Mouse (Mus musculus): ENCODE data around the gene Clgn. TPM values are rescaled to one million over a fixed set of nuclear protein-coding genes. Genes with fewer than 3 reads are reported as not detected.

Clgn gene
- total and polyA plus RNA-seq, 3 experiments, result 0.59 to 1.5 (median 1.2) TPM

- peak overlapping the region; percentile 52 to 91 (median 55) for H3K4me3 ChIP-seq (replicated peaks in 1 of 3; ENCODE audit: low read depth in 2 of 3, low read length in 2 of 3, poor library complexity in 1 of 3)
These were observed 53.4 kb downstream of the Clgn start for GRCm38 (mm10) chr8:83443052-83443400.

GRCm38 (mm10) chr8:83449960-83450359 lies 60.3 kb downstream of the Clgn start:
- DNase-seq (ENCODE audit: extremely low read depth), result peak; percentile 49
- in situ Hi-C loops (cut with MboI; ENCODE audit: low pct_ligation_motif_present, low pct_unique_long_range_greater_than_20kb, low sequenced_read_pairs), result no loop called here

More at GRCm38 (mm10) chr8:83443052-83443400, 53.4 kb downstream of the Clgn start:
- in situ Hi-C loops (cut with MboI; ENCODE audit: low pct_ligation_motif_present, low pct_unique_long_range_greater_than_20kb, low sequenced_read_pairs), result no loop called here
- peaks cover 0 to 5% of the 10 kb centered on the region in 2 experiments for H3K36me3 ChIP-seq (replicated peaks in 1 of 2; ENCODE audit: control insufficient read depth in 1 of 2, insufficient read depth in 1 of 2, low read length in 1 of 2)
- TF ChIP-seq MEF2A (IDR thresholded peaks at IDR 0.05; ENCODE audit: borderline replicate concordance, low read depth, low read length) (0 out of 2 replicates have a peak, but pooled peaks have one; percentile 5), RCOR1 (conservative IDR thresholded peaks at IDR 0.05; ENCODE audit: low read depth, low read length) (no peak)
- no peak for DNase-seq (ENCODE audit: extremely low read depth)
- peaks cover 2 to 19% of the 10 kb centered on the region in 2 experiments; a peak in 3 of 4 replicates for H3K4me1 ChIP-seq (ENCODE audit: control insufficient read depth in 1 of 2, insufficient read depth in 2 of 2)
- H3K27ac ChIP-seq (ENCODE audit: insufficient read depth, low read depth), result no peak overlapping the region
- dilution Hi-C loops (cut with MboI; ENCODE audit: extremely low pct_ligation_motif_present, extremely low pct_unique_long_range_greater_than_20kb, low sequenced_read_pairs), result no loop called here
- no peaks in the 10 kb centered on the region for H3K27me3 ChIP-seq (replicated peaks)
- H3K9me3 ChIP-seq (replicated peaks; ENCODE audit: low read length), result no peaks in the 10 kb centered on the region
- H3K4me2 ChIP-seq (ENCODE audit: insufficient read depth, low read depth, poor library complexity, severe bottlenecking), result peak overlapping the region; percentile 85
- H3K79me2 ChIP-seq (replicated peaks; ENCODE audit: control insufficient read depth, extremely low read depth, insufficient read depth, poor library complexity, severe bottlenecking), result peaks cover 16% of the 10 kb centered on the region
- peak overlapping the region; percentile 21; the same call in 1 of the 2 replicates for H3K9ac ChIP-seq (ENCODE audit: insufficient read depth, low read depth)

GRCm38 (mm10) chr8:83451056-83451455 lies 61.4 kb downstream of the Clgn start:
- peaks cover 4% of the 10 kb centered on the region for H3K9me3 ChIP-seq (replicated peaks; ENCODE audit: low read length)
- H3K27ac ChIP-seq (ENCODE audit: insufficient read depth, low read depth), result no peak overlapping the region
- DNase-seq (ENCODE audit: extremely low read depth), result peak; percentile 72
- H3K4me2 ChIP-seq (ENCODE audit: insufficient read depth, low read depth, poor library complexity, severe bottlenecking), result no peak overlapping the region
- H3K27me3 ChIP-seq (replicated peaks), result peaks cover 3% of the 10 kb centered on the region
- H3K79me2 ChIP-seq (replicated peaks; ENCODE audit: control insufficient read depth, extremely low read depth, insufficient read depth, poor library complexity, severe bottlenecking), result no peaks in the 10 kb centered on the region
- H3K9ac ChIP-seq (ENCODE audit: insufficient read depth, low read depth), result no peak overlapping the region
- dilution Hi-C loops (cut with MboI; ENCODE audit: extremely low pct_ligation_motif_present, extremely low pct_unique_long_range_greater_than_20kb, low sequenced_read_pairs) (no loop called here), in situ Hi-C loops (cut with MboI; ENCODE audit: low pct_ligation_motif_present, low pct_unique_long_range_greater_than_20kb, low sequenced_read_pairs) (no loop called here)
- H3K4me1 ChIP-seq (ENCODE audit: control insufficient read depth in 1 of 2, insufficient read depth in 2 of 2), result peaks cover 0 to 13% of the 10 kb centered on the region in 2 experiments; a peak in 2 of 4 replicates
- no peak overlapping the region for H3K4me3 ChIP-seq (replicated peaks in 1 of 3; ENCODE audit: low read depth in 2 of 3, low read length in 2 of 3, poor library complexity in 1 of 3)
- no peaks in the 10 kb centered on the region for H3K36me3 ChIP-seq (replicated peaks in 1 of 2; ENCODE audit: control insufficient read depth in 1 of 2, insufficient read depth in 1 of 2, low read length in 1 of 2)
- no peak for TF ChIP-seq PAX5 (IDR thresholded peaks at IDR 0.05; ENCODE audit: low read length)
- TF ChIP-seq GABPA (IDR thresholded peaks at IDR 0.05; ENCODE audit: insufficient replicate concordance, low read depth, low read length), result no peak
- no peak for TF ChIP-seq ZKSCAN1 (IDR thresholded peaks at IDR 0.05; ENCODE audit: borderline replicate concordance, low read depth, low read length)
- no peak for TF ChIP-seq ZMIZ1 (IDR thresholded peaks at IDR 0.05; ENCODE audit: low read depth, low read length)
- peak; percentile 75 for TF ChIP-seq SMC3 (IDR thresholded peaks at IDR 0.05; ENCODE audit: low read depth, low read length)
- TF ChIP-seq ZNF384 (IDR thresholded peaks at IDR 0.05; ENCODE audit: low read depth, low read length), result peak; percentile 63; the same call in 1 of the 2 replicates
- no peak for TF ChIP-seq JUN (IDR thresholded peaks at IDR 0.05; ENCODE audit: insufficient read depth, low read depth, low read length)
- TF ChIP-seq MAZ (IDR thresholded peaks at IDR 0.05; ENCODE audit: low read depth, low read length), result no peak
- 0 out of 2 replicates have a peak, but pooled peaks have one; percentile 8 for TF ChIP-seq ZC3H11A (IDR thresholded peaks at IDR 0.05; ENCODE audit: low read depth, low read length)
- TF ChIP-seq UBTF (IDR thresholded peaks at IDR 0.05; ENCODE audit: low read depth, low read length), result no peak
- no peak for TF ChIP-seq TBP (conservative IDR thresholded peaks at IDR 0.05; ENCODE audit: low read depth, low read length)
- TF ChIP-seq CTCF (conservative IDR thresholded peaks at IDR 0.05 in 1 of 2, IDR thresholded peaks at IDR 0.05 in 1 of 2; ENCODE audit: low read depth in 2 of 2, low read length in 2 of 2), result peak; percentile 83 to 88
- TF ChIP-seq E2F4 (IDR thresholded peaks at IDR 0.05; ENCODE audit: insufficient replicate concordance, low read depth, low read length), result no peak
- no peak for TF ChIP-seq CHD2 (IDR thresholded peaks at IDR 0.05; ENCODE audit: low read length)
- TF ChIP-seq POLR2AphosphoS2 (IDR thresholded peaks at IDR 0.05; ENCODE audit: low read depth, low read length), result no peak
- TF ChIP-seq RCOR1 (conservative IDR thresholded peaks at IDR 0.05; ENCODE audit: low read depth, low read length), result no peak
- no peak for TF ChIP-seq IRF4 (IDR thresholded peaks at IDR 0.05; ENCODE audit: low read depth, low read length)
- TF ChIP-seq HCFC1 (IDR thresholded peaks at IDR 0.05; ENCODE audit: low read depth, low read length), result no peak
- no peak for TF ChIP-seq MAX (IDR thresholded peaks at IDR 0.05; ENCODE audit: low read length)
- no peak for TF ChIP-seq MAFK (IDR thresholded peaks at IDR 0.05; ENCODE audit: insufficient replicate concordance, low read length)

More at GRCm38 (mm10) chr8:83449960-83450359, 60.3 kb downstream of the Clgn start:
- dilution Hi-C loops (cut with MboI; ENCODE audit: extremely low pct_ligation_motif_present, extremely low pct_unique_long_range_greater_than_20kb, low sequenced_read_pairs), result no loop called here
- Histone ChIP-seq H3K4me2 (ENCODE audit: insufficient read depth, low read depth, poor library complexity, severe bottlenecking) (no peak overlapping the region), H3K9me3 (replicated peaks; ENCODE audit: low read length) (no peaks in the 10 kb centered on the region), H3K79me2 (replicated peaks; ENCODE audit: control insufficient read depth, extremely low read depth, insufficient read depth, poor library complexity, severe bottlenecking) (no peaks in the 10 kb centered on the region), H3K4me1 (ENCODE audit: control insufficient read depth in 1 of 2, insufficient read depth in 2 of 2) (peaks cover 0 to 13% of the 10 kb centered on the region in 2 experiments; a peak in 2 of 4 replicates), H3K4me3 (replicated peaks in 1 of 3; ENCODE audit: low read depth in 2 of 3, low read length in 2 of 3, poor library complexity in 1 of 3) (no peak overlapping the region), H3K27ac (ENCODE audit: insufficient read depth, low read depth) (no peak overlapping the region), H3K27me3 (replicated peaks) (peaks cover 3% of the 10 kb centered on the region), H3K9ac (ENCODE audit: insufficient read depth, low read depth) (no peak overlapping the region), H3K36me3 (replicated peaks in 1 of 2; ENCODE audit: control insufficient read depth in 1 of 2, insufficient read depth in 1 of 2, low read length in 1 of 2) (no peaks in the 10 kb centered on the region)
- TF ChIP-seq TCF12 (IDR thresholded peaks at IDR 0.05; ENCODE audit: low read depth, low read length) (no peak), ZMIZ1 (IDR thresholded peaks at IDR 0.05; ENCODE audit: low read depth, low read length) (no peak), E2F4 (IDR thresholded peaks at IDR 0.05; ENCODE audit: insufficient replicate concordance, low read depth, low read length) (no peak), UBTF (IDR thresholded peaks at IDR 0.05; ENCODE audit: low read depth, low read length) (no peak), CTCF (conservative IDR thresholded peaks at IDR 0.05 in 1 of 2, IDR thresholded peaks at IDR 0.05 in 1 of 2; ENCODE audit: low read depth in 2 of 2, low read length in 2 of 2) (peak; percentile 34 to 62; a peak in 3 of 4 replicates), USF1 (IDR thresholded peaks at IDR 0.05; ENCODE audit: low read depth, low read length) (no peak), ZC3H11A (IDR thresholded peaks at IDR 0.05; ENCODE audit: low read depth, low read length) (no peak), MAFK (IDR thresholded peaks at IDR 0.05; ENCODE audit: insufficient replicate concordance, low read length) (no peak), RAD21 (IDR thresholded peaks at IDR 0.05; ENCODE audit: low read depth, low read length) (peak; percentile 2), PAX5 (IDR thresholded peaks at IDR 0.05; ENCODE audit: low read length) (no peak), SMC3 (IDR thresholded peaks at IDR 0.05; ENCODE audit: low read depth, low read length) (peak; percentile 30), NELFE (IDR thresholded peaks at IDR 0.05; ENCODE audit: low read depth, low read length) (no peak)

Data from CH12.LX (cell line).